Mouse (Mus musculus) lung, adult 10 weeks (tissue): ENCODE data around the gene Tuba3a. TPM values are rescaled to one million over a fixed set of nuclear protein-coding genes. Genes with fewer than 3 reads are reported as not detected.

ENCODE experiments used
- polyA plus RNA-seq: library from polyadenylated mRNA; stranded (reverse); fragments of 350-450 nt; fragmentation: Illumina TruSeq; extraction: RNeasy Lipid Tissue Mini Kit (QIAGEN cat#74804); gene quantifications from one replicate; pipeline ENCODE4 v1.2.3, GENCODE M21; 2014; ENCODE audit warnings: low read depth, low replicate concordance; ENCODE audit not compliant: insufficient read depth

Tuba3a gene
- not detected for polyA plus RNA-seq

DNA sequence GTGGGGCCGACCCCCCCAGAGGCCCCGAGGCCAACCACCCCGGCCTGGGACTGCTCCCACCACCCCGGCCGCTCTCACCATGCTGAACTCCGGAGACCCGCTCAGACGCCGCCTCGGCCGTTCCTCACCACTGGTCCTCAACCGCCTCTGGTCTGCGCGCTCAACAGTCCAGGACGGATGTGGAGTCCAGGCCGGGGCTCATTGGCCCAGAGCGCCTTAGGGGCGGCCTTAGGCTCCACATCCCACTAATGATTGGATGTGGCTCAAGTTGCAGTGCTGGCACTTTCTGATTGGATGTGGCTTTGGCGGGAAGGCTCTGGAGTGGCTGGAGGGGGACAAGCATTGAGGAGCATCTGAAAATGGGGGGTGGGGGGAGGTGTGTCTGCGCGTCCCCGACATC, at the start of gene Tuba3a:
Tuba3a (minus strand) TSS at position 153 of the 400 bp plus-strand sequence.

DNA sequence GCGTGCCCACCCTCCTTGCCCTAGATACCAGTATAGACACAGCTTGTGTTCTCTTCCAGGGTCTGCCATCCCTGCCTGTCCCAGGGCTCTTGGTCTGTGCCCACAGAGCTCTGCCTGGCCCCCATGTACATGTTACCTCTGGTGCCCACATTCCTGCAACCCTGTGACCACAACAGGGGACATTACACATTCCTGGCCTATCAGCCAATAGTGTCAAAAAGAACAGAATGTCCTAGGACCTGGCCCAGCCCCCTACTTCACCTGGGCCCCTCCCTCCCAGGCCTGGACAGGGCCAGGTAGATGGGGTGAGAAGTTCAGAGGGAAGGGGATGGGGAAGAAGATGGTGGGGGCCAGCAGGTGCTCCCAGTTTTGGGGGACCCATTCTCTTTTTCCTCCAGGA, 34.5 kb upstream of the Tuba3a start, which contains the start of gene Scnn1a:
Scnn1a (plus strand) TSS at position 337 of the 400 bp plus-strand sequence.

DNA sequence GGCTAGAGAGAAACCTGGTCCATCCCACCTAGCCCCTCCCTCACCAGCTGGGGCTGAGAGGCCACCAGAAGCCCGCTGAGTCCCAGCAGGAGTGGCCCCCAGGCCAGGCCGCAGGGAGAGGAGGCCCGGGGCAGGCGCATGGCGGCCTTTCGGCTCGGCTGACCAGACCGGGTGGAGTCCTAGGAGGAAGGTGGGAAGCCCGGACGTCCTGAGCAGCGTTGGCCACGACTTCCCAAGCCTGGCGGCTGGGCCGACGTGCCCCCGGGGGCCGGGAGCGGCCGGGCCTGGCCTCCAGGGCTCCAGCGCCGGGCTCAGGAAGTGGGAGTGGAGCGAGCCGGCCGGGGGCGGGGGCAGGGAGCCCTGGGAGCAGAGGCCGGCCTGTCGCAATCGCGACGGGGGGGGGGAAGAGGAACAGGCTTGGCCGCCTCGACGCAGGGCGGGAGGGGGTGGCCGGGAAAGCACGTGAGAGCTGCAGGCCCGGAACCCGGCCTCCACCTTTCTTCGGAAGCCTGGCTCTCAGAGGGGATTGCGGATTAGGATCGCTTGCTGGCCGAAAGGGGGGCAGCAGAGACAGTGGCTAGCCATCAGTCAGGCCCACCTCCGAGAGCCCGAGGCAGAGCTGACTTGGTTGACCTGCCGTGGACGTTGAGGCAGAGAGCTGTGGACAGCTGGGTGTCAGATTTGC, 27.8 kb upstream of the Tuba3a start, which contains the start of gene Ltbr:
Ltbr (minus strand) TSS at position 340 of the 685 bp plus-strand sequence.

DNA sequence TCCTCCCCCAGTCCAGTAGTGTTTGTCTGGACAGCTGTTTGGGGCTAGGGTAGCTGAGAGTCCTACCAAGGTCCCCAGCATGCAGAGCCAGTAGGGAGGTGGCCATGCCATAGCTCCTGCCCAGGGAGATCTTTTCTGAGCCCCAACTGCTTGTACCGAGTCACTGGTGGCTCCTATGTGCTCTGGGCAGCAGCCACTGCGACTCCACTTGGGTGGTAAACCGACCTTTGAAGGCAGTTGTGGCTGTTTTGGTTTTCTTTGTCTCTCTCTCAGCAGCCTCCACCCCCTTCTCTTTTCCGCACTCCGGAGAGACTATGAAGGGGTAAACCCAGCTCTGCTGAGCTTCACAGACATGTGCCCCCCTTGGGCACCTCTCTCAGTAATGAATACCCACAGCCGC, 49.1 kb downstream of the Tuba3a start, which contains the start of gene Cd27:
Cd27 (minus strand) TSS at position 229 of the 400 bp plus-strand sequence.

DNA sequence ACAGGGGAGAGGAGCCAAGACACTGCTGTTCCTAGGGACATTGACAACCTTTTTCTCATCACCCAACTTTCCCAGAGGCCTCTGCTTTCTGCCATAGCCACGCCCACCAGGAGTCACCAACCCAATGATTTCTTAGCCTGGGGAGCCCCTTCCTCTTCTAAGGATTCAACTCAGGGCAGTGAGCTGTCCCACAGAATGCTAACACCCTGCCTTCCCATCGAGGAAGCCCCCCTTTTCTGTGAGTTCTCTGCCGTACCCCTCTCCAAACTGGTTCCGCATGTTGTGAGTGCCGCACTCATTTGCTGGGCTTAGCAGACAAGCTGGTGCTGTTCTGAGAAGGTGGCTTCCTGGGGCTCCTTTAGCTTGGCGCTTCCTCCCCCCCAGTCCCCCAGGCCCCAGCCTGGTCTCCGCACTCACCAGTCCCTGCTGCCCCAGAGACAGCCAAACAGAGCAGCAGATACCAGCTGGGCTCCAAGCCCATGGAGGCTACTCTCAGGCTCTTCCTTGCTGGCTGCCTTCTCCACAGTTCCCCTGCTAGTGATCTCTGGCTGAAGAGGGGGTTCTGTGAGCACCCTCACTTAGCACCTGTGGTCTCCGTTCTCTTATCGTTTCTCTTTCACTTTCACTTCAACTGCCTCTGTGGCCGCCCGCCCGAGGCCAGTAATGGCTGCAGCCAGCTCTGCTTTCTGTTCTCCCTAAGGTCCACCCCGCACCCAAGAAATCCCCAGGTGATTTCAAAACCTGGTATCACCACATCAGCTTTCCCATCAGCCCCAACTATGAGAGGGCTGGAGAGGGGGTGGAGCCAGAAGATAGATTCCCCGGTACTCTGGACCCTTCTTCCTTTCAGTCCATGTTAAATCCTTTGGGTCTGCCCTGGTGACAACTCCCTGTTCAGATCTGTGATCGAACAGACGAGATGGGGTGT, 54.5 kb downstream of the Tuba3a start, which contains the start of gene Tapbpl:
Tapbpl (minus strand) TSS at position 744 of the 928 bp plus-strand sequence.

Other genes with a start within 250 kb of the Tuba3a start
- gene Ing4, start 246.3 kb downstream of the Tuba3a start, polyA plus RNA-seq, result 48.9 TPM
- 5.7 TPM for gene Acrbp, start 236.4 kb downstream of the Tuba3a start, polyA plus RNA-seq
- 0.61 TPM for gene Lpar5, start 218.1 kb downstream of the Tuba3a start, polyA plus RNA-seq
- gene Chd4, start 190.1 kb downstream of the Tuba3a start, polyA plus RNA-seq, result 28.2 TPM
- gene Nop2, start 154.1 kb downstream of the Tuba3a start, polyA plus RNA-seq, result 11.0 TPM
- 8.6 TPM for gene Iffo1, start 140.8 kb downstream of the Tuba3a start, polyA plus RNA-seq
- gene Gapdh, start 119.6 kb downstream of the Tuba3a start, polyA plus RNA-seq, result 405 TPM
- 5.2 TPM for gene Ncapd2, start 94.3 kb downstream of the Tuba3a start, polyA plus RNA-seq
- gene Mrpl51, start 94.2 kb downstream of the Tuba3a start, polyA plus RNA-seq, result 67.2 TPM
- gene Vamp1, start 70.5 kb downstream of the Tuba3a start, polyA plus RNA-seq, result 3.8 TPM
- gene Tapbpl, start 54.2 kb downstream of the Tuba3a start, polyA plus RNA-seq, result 20.4 TPM
- gene Cd27, start 49.0 kb downstream of the Tuba3a start, polyA plus RNA-seq, result 4.9 TPM
- 66.9 TPM for gene Ltbr, start 27.8 kb upstream of the Tuba3a start, polyA plus RNA-seq
- 82.4 TPM for gene Scnn1a, start 34.6 kb upstream of the Tuba3a start, polyA plus RNA-seq
- 94.3 TPM for gene Tnfrsf1a, start 63.3 kb upstream of the Tuba3a start, polyA plus RNA-seq
- gene Plekhg6, start 94.8 kb upstream of the Tuba3a start, polyA plus RNA-seq, result 0.72 TPM
- gene Cd9, start 208.7 kb upstream of the Tuba3a start, polyA plus RNA-seq, result 564 TPM